Mouse (Mus musculus) embryonic facial prominence, embryonic 15.5 days (tissue): ENCODE measurements around the gene Ppp1r36. TPM values are rescaled to one million over a fixed set of nuclear protein-coding genes. Genes with fewer than 3 reads are reported as not detected.

Experiments
- ATAC-seq: fragments of 200-750 bp; cut with Nextera tagmentation; 2 replicates; pipeline ENCODE4 v1.8.0; 2017; ENCODE audit warnings: low read depth, moderate TSS enrichment; ENCODE audit not compliant: insufficient number of reproducible peaks, low FRiP score, low TSS enrichment
- H3K27ac ChIP-seq: fragments of 300-500 bp; sonication (generic); replicated peaks from 2 replicates; pipeline ENCODE4 v1.5.1; 2015; ENCODE audit warnings: mild to moderate bottlenecking, inconsistent platforms
- H3K27me3 ChIP-seq: fragments of 300-500 bp; sonication (generic); 2 replicates; pipeline ENCODE4 v1.6.1; 2015; ENCODE audit warnings: inconsistent platforms
- H3K36me3 ChIP-seq: fragments of 300-500 bp; sonication (generic); 2 replicates; pipeline ENCODE4 v1.6.1; 2015; ENCODE audit warnings: mild to moderate bottlenecking, inconsistent platforms
- H3K4me1 ChIP-seq: fragments of 300-500 bp; sonication (generic); 2 replicates; pipeline ENCODE4 v1.6.1; 2015; ENCODE audit warnings: inconsistent platforms
- H3K4me2 ChIP-seq: fragments of 300-500 bp; sonication (generic); replicated peaks from 2 replicates; pipeline ENCODE4 v1.6.1; 2015; ENCODE audit warnings: mild to moderate bottlenecking, inconsistent platforms
- H3K4me3 ChIP-seq: fragments of 300-500 bp; sonication (generic); replicated peaks from 2 replicates; pipeline ENCODE4 v1.5.1; 2015; ENCODE audit warnings: mild to moderate bottlenecking, inconsistent platforms
- H3K9ac ChIP-seq: fragments of 300-500 bp; sonication (generic); 2 replicates; pipeline ENCODE4 v1.6.1; 2015; ENCODE audit warnings: inconsistent platforms
- H3K9me3 ChIP-seq: fragments of 300-500 bp; sonication (generic); replicated peaks from 2 replicates; pipeline ENCODE4 v1.6.1; 2016; ENCODE audit warnings: inconsistent platforms
- WGBS: fragments of 180-500 bp; shearing (Covaris S2); methylation state at CpG from one replicate; pipeline ENCODE4 v1.1.7; 2015; 5-methylcytosine and 5-hydroxymethylcytosine counted together
- polyA plus RNA-seq: library from polyadenylated mRNA; unstranded; fragments of >200 nt; fragmentation: Nextera tagmentation; extraction: Ambion mirVana; gene quantifications from 2 replicates; pipeline ENCODE4 v1.2.1, GENCODE M21; 2015

Gene Ppp1r36
- polyA plus RNA-seq, 1 experiment from 2014 or later, result 15.0 TPM

- Histone ChIP-seq H3K4me3 (no peak overlapping the region), H3K9ac (no peak overlapping the region), H3K4me1 (peaks cover 18% of the 10 kb centered on the region), H3K36me3 (no peaks in the 10 kb centered on the region), H3K4me2 (peak overlapping the region; percentile 6; the same call in 1 of the 2 replicates), H3K27me3 (no peaks in the 10 kb centered on the region), H3K27ac (peak overlapping the region; percentile 48; the same call in 1 of the 2 replicates), H3K9me3 (no peaks in the 10 kb centered on the region)
- no peak for ATAC-seq
- 17% methylated on average over 14 of the region's 14 CpGs for WGBS
Measured at GRCm38 (mm10) chr12:76478309-76479023, 61.1 kb downstream of the Ppp1r36 start.

- Histone ChIP-seq H3K4me2 (no peak overlapping the region), H3K9me3 (no peaks in the 10 kb centered on the region), H3K4me1 (peaks cover 14% of the 10 kb centered on the region), H3K36me3 (no peaks in the 10 kb centered on the region), H3K4me3 (no peak overlapping the region), H3K27me3 (no peaks in the 10 kb centered on the region), H3K27ac (peak overlapping the region; percentile 48; the same call in 1 of the 2 replicates), H3K9ac (no peak overlapping the region)
- no peak for ATAC-seq
- WGBS, result 48% methylated on average over 5 of the region's 5 CpGs
Measured at GRCm38 (mm10) chr12:76479174-76479573, 61.8 kb downstream of the Ppp1r36 start.

GRCm38 (mm10) chr12:76479836-76480495 is 62.6 kb downstream of the Ppp1r36 start:
- no peaks in the 10 kb centered on the region for H3K27me3 ChIP-seq
- H3K27ac ChIP-seq, result no peak overlapping the region; the same call in 1 of the 2 replicates
- 66% methylated on average over 4 of the region's 4 CpGs for WGBS
- no peak overlapping the region for H3K9ac ChIP-seq
- H3K4me2 ChIP-seq, result no peak overlapping the region
- no peaks in the 10 kb centered on the region for H3K36me3 ChIP-seq
- H3K4me1 ChIP-seq, result peaks cover 14% of the 10 kb centered on the region
- no peaks in the 10 kb centered on the region for H3K9me3 ChIP-seq
- H3K4me3 ChIP-seq, result no peak overlapping the region
- no peak; the same call in 1 of the 2 replicates for ATAC-seq

DNA sequence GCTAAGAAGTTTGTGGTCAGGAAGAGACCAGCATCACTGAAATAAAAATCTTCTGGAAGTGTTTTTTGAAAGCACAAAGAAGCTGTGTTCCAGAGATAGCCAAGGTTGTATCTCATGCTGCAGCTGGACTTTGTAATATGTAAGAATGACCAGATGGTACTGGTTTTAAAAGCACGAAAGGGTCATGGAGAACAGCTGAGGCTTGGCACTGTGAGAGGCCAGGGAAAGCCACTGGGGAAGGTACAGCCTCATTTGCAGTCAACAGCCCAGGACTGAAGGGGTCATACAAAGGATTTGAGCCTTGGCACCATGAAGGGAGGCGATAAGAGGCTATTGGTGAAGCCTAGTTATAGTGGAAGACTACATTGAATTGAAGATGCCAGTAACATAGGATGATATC is 65.1 kb downstream of the Ppp1r36 start:
- H3K4me2 ChIP-seq, result no peak overlapping the region
- no peak overlapping the region for H3K9ac ChIP-seq
- ATAC-seq, result no peak
- WGBS, result 75% methylated on average over 2 of the region's 2 CpGs
- H3K4me1 ChIP-seq, result peaks cover 14% of the 10 kb centered on the region
- no peak overlapping the region for H3K4me3 ChIP-seq
- no peak overlapping the region for H3K27ac ChIP-seq
- H3K9me3 ChIP-seq, result no peaks in the 10 kb centered on the region
- H3K36me3 ChIP-seq, result no peaks in the 10 kb centered on the region
- H3K27me3 ChIP-seq, result no peaks in the 10 kb centered on the region

GRCm38 (mm10) chr12:76482948-76483347 is 65.6 kb downstream of the Ppp1r36 start:
- 92% methylated on average over 2 of the region's 2 CpGs for WGBS
- Histone ChIP-seq H3K27ac (no peak overlapping the region), H3K4me2 (no peak overlapping the region), H3K4me1 (peaks cover 13% of the 10 kb centered on the region), H3K9ac (no peak overlapping the region), H3K9me3 (no peaks in the 10 kb centered on the region), H3K4me3 (no peak overlapping the region), H3K27me3 (no peaks in the 10 kb centered on the region), H3K36me3 (no peaks in the 10 kb centered on the region)
- no peak for ATAC-seq

DNA sequence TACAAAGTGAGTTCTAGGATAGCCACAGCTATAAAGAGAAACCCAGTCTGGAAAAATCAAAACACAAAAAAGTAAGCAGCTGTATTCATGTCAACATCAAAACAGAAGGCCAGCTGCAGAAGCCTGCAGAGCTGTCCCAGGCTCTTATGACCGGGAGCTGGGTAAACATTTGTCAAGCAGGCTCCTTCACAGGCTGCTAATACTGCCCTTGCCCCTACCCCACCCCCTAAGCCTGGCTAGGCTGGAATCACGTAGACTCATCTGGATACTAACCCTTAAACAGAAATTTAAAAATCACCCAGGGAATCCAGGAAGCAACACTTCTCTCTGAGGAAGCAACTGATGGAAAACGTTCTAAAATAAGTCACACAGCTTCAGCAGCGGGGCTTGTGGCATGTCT is 67.5 kb downstream of the Ppp1r36 start:
- H3K4me2 ChIP-seq, result no peak overlapping the region
- no peaks in the 10 kb centered on the region for H3K36me3 ChIP-seq
- no peak overlapping the region for H3K4me3 ChIP-seq
- no peaks in the 10 kb centered on the region for H3K27me3 ChIP-seq
- no peak overlapping the region; the same call in 1 of the 2 replicates for H3K27ac ChIP-seq
- no peak overlapping the region for H3K9ac ChIP-seq
- no peak for ATAC-seq
- WGBS, result 24% methylated on average over 4 of the region's 4 CpGs
- no peaks in the 10 kb centered on the region for H3K9me3 ChIP-seq
- H3K4me1 ChIP-seq, result no peaks in the 10 kb centered on the region

GRCm38 (mm10) chr12:76485381-76485780 is 68.0 kb downstream of the Ppp1r36 start:
- H3K36me3 ChIP-seq, result no peaks in the 10 kb centered on the region
- no peak overlapping the region for H3K4me2 ChIP-seq
- ATAC-seq, result 0 out of 2 replicates have a peak, but pooled peaks have one; percentile 31
- no peaks in the 10 kb centered on the region for H3K9me3 ChIP-seq
- no peaks in the 10 kb centered on the region for H3K27me3 ChIP-seq
- H3K4me1 ChIP-seq, result no peaks in the 10 kb centered on the region
- no peak overlapping the region for H3K27ac ChIP-seq
- 47% methylated on average over 11 of the region's 11 CpGs for WGBS
- no peak overlapping the region for H3K9ac ChIP-seq
- no peak overlapping the region for H3K4me3 ChIP-seq

- Histone ChIP-seq H3K4me1 (no peaks in the 10 kb centered on the region), H3K9me3 (no peaks in the 10 kb centered on the region; the same call in 1 of the 2 replicates), H3K27ac (no peak overlapping the region), H3K27me3 (no peaks in the 10 kb centered on the region), H3K4me2 (no peak overlapping the region), H3K4me3 (no peak overlapping the region), H3K9ac (no peak overlapping the region), H3K36me3 (no peaks in the 10 kb centered on the region)
- WGBS, result 62% methylated on average over 9 of the region's 9 CpGs
- ATAC-seq, result no peak
Measured at GRCm38 (mm10) chr12:76486943-76487342, 69.6 kb downstream of the Ppp1r36 start.

Other genes with a start within 250 kb of the Ppp1r36 start
- 0.08 TPM in 2 replicates for gene Esr2, start 240.3 kb upstream of the Ppp1r36 start, polyA plus RNA-seq
- gene Tex21, start 170.8 kb upstream of the Ppp1r36 start, polyA plus RNA-seq, result not detected in 2 replicates
- gene Mthfd1, start 162.2 kb upstream of the Ppp1r36 start, polyA plus RNA-seq, result 54.9 and 56.6 TPM in 2 replicates
- gene Akap5, start 92.6 kb upstream of the Ppp1r36 start, polyA plus RNA-seq, result 1.0 and 1.1 TPM in 2 replicates
- gene Zbtb25, start 47.9 kb upstream of the Ppp1r36 start, polyA plus RNA-seq, result 16.1 and 19.4 TPM in 2 replicates
- gene Zbtb1, start 47.3 kb upstream of the Ppp1r36 start, polyA plus RNA-seq, result 9.4 and 9.8 TPM in 2 replicates
- 13.3 and 18.4 TPM in 2 replicates for gene Hspa2, start 13.4 kb upstream of the Ppp1r36 start, polyA plus RNA-seq
- gene Plekhg3, start 113.4 kb downstream of the Ppp1r36 start, polyA plus RNA-seq, result 7.7 and 8.9 TPM in 2 replicates